Mouse (Mus musculus) stomach, embryonic 14.5 days (tissue): ENCODE data around the gene Nfkb1. TPM values are rescaled to one million over a fixed set of nuclear protein-coding genes. Genes with fewer than 3 reads are reported as not detected.

Experiments
- ATAC-seq: fragments of 200-750 bp; cut with Nextera tagmentation; 2 replicates; pipeline ENCODE4 v1.8.0; 2017; ENCODE audit warnings: low read depth, moderate TSS enrichment; ENCODE audit not compliant: insufficient number of reproducible peaks, insufficient read depth, low FRiP score
- H3K27ac ChIP-seq: fragments of 300-500 bp; sonication (generic); 2 replicates; pipeline ENCODE4 v1.5.1; 2014; ENCODE audit warnings: mild to moderate bottlenecking, low read length, moderate library complexity, mixed read lengths
- H3K27me3 ChIP-seq: fragments of 300-500 bp; sonication (generic); 2 replicates; pipeline ENCODE4 v1.6.1; 2014; ENCODE audit warnings: low read length, control low read depth, mixed read lengths; ENCODE audit not compliant: control insufficient read depth, insufficient read depth
- H3K36me3 ChIP-seq: fragments of 300-500 bp; sonication (generic); 2 replicates; pipeline ENCODE4 v1.6.1; 2014; ENCODE audit warnings: mild to moderate bottlenecking, control low read depth, low read length, moderate library complexity, mixed read lengths; ENCODE audit not compliant: control insufficient read depth, insufficient read depth
- H3K4me1 ChIP-seq: fragments of 300-500 bp; sonication (generic); 2 replicates; pipeline ENCODE4 v1.6.1; 2014; ENCODE audit warnings: low read length, control low read depth, mixed read lengths; ENCODE audit not compliant: control insufficient read depth, insufficient read depth
- H3K4me2 ChIP-seq: fragments of 300-500 bp; sonication (generic); replicated peaks from 2 replicates; pipeline ENCODE4 v1.6.1; 2014; ENCODE audit warnings: low read depth, low read length, control low read depth
- H3K4me3 ChIP-seq: fragments of 300-500 bp; sonication (generic); 2 replicates; pipeline ENCODE4 v1.5.1; 2014; ENCODE audit warnings: low read depth, low read length, control low read depth
- H3K9ac ChIP-seq: fragments of 300-500 bp; sonication (generic); replicated peaks from 2 replicates; pipeline ENCODE4 v1.6.1; 2014; ENCODE audit warnings: low read depth, mild to moderate bottlenecking, control low read depth, low read length, moderate library complexity, mixed read lengths
- H3K9me3 ChIP-seq: fragments of 300-500 bp; sonication (generic); 2 replicates; pipeline ENCODE4 v1.6.1; 2016; ENCODE audit warnings: low read depth, low read length, control low read depth; ENCODE audit not compliant: control insufficient read depth
- WGBS: fragments of 180-500 bp; shearing (Covaris S2); extraction: QIAGEN DNeasy Blood & Tissue Kit; methylation state at CpG from one replicate; pipeline ENCODE4 v1.1.7; 2014; 5-methylcytosine and 5-hydroxymethylcytosine counted together
- polyA plus RNA-seq: library from polyadenylated mRNA; unstranded; fragments of >200 nt; fragmentation: Nextera tagmentation; extraction: Ambion mirVana; gene quantifications from 2 replicates; pipeline ENCODE4 v1.2.1, GENCODE M21; 2014

Gene Nfkb1
- polyA plus RNA-seq, 1 experiment from 2014 or later = 36.2 TPM

DNA sequence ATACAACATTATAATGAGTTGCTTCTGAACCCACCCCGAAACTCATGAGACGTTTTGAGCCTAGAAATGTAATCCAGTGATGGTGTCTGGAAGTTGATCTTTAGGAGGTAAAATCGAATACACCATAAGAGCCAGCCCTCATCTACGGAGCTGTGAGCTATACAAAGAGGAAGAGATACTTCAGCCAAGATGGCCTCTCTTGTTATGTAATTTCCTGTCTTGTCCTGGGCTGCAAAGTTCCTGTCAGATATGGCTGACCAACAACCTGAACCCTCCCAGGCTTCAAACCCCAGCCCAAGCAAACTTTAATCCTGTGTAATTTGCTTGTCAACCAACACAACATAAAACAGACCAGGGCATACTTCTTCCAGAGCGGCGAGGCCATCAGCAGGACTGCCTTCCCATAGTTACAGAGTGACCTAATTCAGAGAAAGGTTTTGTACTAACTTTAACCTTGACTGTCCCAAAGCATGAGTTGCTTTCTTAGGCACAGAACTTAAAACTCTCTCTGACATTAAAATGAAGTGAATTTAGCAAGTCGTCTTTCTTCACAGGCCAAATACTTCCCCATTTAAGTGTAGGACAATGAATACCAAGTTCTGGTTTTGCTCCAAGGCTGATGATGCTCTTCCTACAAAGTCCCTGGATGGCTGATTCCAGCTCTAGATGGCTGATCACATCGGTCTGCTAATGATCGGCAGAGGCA lies 63.2 kb downstream of the Nfkb1 start:
- Histone ChIP-seq H3K27me3 (no peaks in the 10 kb centered on the region), H3K27ac (no peak overlapping the region), H3K4me1 (no peaks in the 10 kb centered on the region), H3K4me3 (no peak overlapping the region), H3K9ac (no peak overlapping the region), H3K9me3 (no peaks in the 10 kb centered on the region), H3K36me3 (peaks cover 24% of the 10 kb centered on the region), H3K4me2 (no peak overlapping the region)
- 86% methylated on average over 9 of the region's 9 CpGs for WGBS
- ATAC-seq = no peak

- no peak for ATAC-seq
- Histone ChIP-seq H3K27me3 (no peaks in the 10 kb centered on the region), H3K27ac (no peak overlapping the region), H3K4me2 (no peak overlapping the region), H3K4me3 (no peak overlapping the region), H3K36me3 (peaks cover 21% of the 10 kb centered on the region), H3K9ac (no peak overlapping the region), H3K9me3 (no peaks in the 10 kb centered on the region), H3K4me1 (no peaks in the 10 kb centered on the region)
- WGBS = 93% methylated on average over 2 of the region's 2 CpGs
Measured at GRCm38 (mm10) chr3:135625290-135625689, 66.1 kb downstream of the Nfkb1 start.

DNA sequence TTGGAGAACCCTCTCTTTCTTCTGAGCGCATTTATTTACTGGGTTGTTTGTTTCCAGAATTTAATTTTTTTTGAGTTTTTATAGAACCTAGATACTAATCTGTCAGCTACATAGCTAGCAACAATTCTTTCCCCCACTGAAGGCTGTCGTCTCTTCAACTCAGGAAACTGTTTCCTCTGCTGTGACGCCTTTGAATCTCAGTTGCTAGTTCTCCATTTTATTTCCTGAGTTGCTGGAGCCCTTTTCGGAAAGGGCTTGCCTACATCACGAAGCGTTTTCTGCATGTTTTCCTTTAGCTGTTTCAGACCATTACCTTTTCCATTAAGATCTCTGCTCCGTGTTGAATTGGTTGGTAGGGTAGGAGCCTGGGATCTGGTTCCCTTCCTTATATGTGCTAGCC lies 74.6 kb downstream of the Nfkb1 start:
- Histone ChIP-seq H3K9me3 (no peaks in the 10 kb centered on the region), H3K36me3 (peaks cover 39% of the 10 kb centered on the region), H3K4me2 (no peak overlapping the region), H3K27ac (no peak overlapping the region), H3K4me3 (no peak overlapping the region), H3K4me1 (no peaks in the 10 kb centered on the region), H3K27me3 (no peaks in the 10 kb centered on the region), H3K9ac (no peak overlapping the region)
- 91% methylated on average over 7 of the region's 7 CpGs for WGBS
- ATAC-seq = no peak

DNA sequence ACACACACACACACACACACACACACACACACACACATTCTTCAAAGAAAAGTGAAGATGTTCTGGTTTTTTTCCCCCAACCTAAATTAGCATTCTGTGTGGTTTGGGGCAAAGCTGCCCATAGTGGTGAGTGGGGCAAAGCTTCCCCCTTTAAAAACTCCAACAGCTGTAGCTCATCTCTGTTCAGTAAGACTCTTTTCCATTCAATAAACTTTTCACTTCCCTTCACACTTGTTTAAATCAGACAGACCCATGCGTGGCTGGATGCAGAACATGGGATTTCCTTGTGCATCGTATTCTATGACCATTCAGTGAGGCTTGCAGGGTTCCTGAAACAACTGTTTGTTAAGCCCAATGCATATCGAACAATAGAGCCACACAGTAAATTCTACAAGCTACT lies 77.0 kb downstream of the Nfkb1 start:
- Histone ChIP-seq H3K36me3 (peaks cover 46% of the 10 kb centered on the region), H3K9ac (no peak overlapping the region), H3K9me3 (no peaks in the 10 kb centered on the region), H3K4me1 (no peaks in the 10 kb centered on the region), H3K4me2 (no peak overlapping the region), H3K27ac (no peak overlapping the region), H3K4me3 (no peak overlapping the region), H3K27me3 (no peaks in the 10 kb centered on the region)
- no peak for ATAC-seq
- WGBS = 71% methylated on average over 3 of the region's 3 CpGs

- peaks cover 50% of the 10 kb centered on the region for H3K36me3 ChIP-seq
Measured at GRCm38 (mm10) chr3:135610221-135610620, 81.1 kb downstream of the Nfkb1 start.

DNA sequence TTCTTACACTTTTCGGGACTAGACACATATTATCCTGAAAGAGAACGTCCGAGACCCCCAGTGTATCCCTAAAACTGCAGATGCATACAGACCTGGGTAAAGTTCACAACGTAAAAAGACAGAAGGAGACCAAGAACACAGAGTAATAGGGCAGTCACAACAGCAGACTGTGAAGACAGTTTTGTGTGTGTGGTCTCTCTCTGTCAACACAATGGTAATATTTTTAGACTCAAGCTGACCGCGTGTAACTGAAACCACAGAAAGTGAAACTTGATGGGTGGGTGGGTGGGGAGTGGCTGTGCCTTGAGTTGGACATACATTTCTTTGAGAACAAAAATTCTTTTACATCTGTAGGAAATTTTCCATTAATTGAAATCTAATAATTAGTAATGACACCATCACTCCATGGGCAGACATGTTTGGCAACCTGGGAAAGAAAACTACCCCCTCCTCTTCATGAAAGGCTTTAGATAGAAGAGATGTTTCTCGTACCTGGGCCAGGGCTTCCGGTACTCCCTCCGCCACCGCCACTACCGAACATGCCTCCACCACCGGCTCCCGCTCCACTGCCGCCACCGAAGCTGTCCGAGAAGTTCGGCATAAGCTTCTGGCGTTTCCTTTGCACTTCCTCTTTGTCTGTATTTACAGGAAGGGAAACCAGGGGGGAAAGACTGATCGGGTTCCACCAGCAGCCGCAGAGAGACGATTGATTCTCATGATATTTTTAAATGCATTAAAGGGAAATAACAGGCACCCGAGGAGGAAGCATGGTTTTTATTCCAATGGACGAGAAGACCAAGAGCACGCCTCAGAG lies 83.5 kb downstream of the Nfkb1 start:
- Histone ChIP-seq H3K4me1 (0 out of 2 replicates have a peak, but pooled peaks cover 13% of the 10 kb centered on the region), H3K27ac (peak overlapping the region; percentile 27; the same call in 1 of the 2 replicates), H3K9me3 (no peaks in the 10 kb centered on the region), H3K4me2 (no peak overlapping the region), H3K4me3 (no peak overlapping the region), H3K27me3 (no peaks in the 10 kb centered on the region), H3K9ac (no peak overlapping the region), H3K36me3 (peaks cover 54% of the 10 kb centered on the region)
- WGBS = 81% methylated on average over 24 of the region's 24 CpGs
- ATAC-seq = no peak

More at GRCm38 (mm10) chr3:135610221-135610620, 81.1 kb downstream of the Nfkb1 start:
- Histone ChIP-seq H3K9ac (no peak overlapping the region), H3K4me1 (0 out of 2 replicates have a peak, but pooled peaks cover 8% of the 10 kb centered on the region), H3K9me3 (no peaks in the 10 kb centered on the region), H3K27ac (no peak overlapping the region), H3K4me3 (no peak overlapping the region), H3K27me3 (no peaks in the 10 kb centered on the region), H3K4me2 (no peak overlapping the region)
- 69% methylated on average over 3 of the region's 3 CpGs for WGBS
- ATAC-seq = no peak

DNA sequence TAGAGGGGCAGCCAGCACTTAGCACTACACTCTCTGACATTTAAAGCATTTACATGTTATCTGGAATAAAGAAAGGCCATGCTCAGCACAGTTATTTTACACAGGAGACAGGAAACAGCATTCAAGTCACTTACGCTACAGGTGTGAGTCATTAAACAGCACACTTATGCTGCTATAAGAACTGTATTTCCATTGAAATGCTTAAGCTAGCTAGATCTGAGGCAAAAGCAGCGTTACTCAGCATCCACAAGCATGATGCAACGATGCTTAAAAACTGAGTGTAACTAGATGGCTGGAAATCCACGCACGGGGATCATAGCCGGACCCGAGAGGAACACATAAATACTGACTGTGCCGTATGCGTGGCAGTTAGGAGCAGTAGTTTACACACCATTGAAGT lies 84.3 kb downstream of the Nfkb1 start:
- WGBS = 72% methylated on average over 9 of the region's 9 CpGs
- ATAC-seq = no peak
- Histone ChIP-seq H3K4me3 (no peak overlapping the region), H3K4me1 (0 out of 2 replicates have a peak, but pooled peaks cover 13% of the 10 kb centered on the region), H3K36me3 (peaks cover 53% of the 10 kb centered on the region), H3K9ac (no peak overlapping the region), H3K4me2 (no peak overlapping the region), H3K9me3 (no peaks in the 10 kb centered on the region), H3K27me3 (no peaks in the 10 kb centered on the region), H3K27ac (peak overlapping the region; percentile 33; the same call in 1 of the 2 replicates)

GRCm38 (mm10) chr3:135606592-135606991 lies 84.8 kb downstream of the Nfkb1 start:
- no peak overlapping the region for H3K4me3 ChIP-seq
- no peak overlapping the region for H3K4me2 ChIP-seq
- WGBS = 77% methylated on average over 8 of the region's 8 CpGs
- 0 out of 2 replicates have a peak, but pooled peaks cover 13% of the 10 kb centered on the region for H3K4me1 ChIP-seq
- no peaks in the 10 kb centered on the region for H3K27me3 ChIP-seq
- ATAC-seq = no peak
- no peak overlapping the region for H3K9ac ChIP-seq
- H3K27ac ChIP-seq = 0 out of 2 replicates have a peak overlapping the region, but pooled peaks have one; percentile 33
- H3K9me3 ChIP-seq = no peaks in the 10 kb centered on the region
- peaks cover 53% of the 10 kb centered on the region for H3K36me3 ChIP-seq
